Mouse (Mus musculus) adrenal gland, postnatal 10 days (tissue): Measurements from ENCODE around the gene Aplnr. TPM values are rescaled to one million over a fixed set of nuclear protein-coding genes. Genes with fewer than 3 reads are reported as not detected.

Experiments used
- DNase-seq: peaks from one replicate; pipeline ENCODE4 v3.0.0; 2021; ENCODE audit warnings: mixed read lengths
- total RNA-seq, 2 experiments: library from RNA; stranded (reverse); gene quantifications; 2 replicates each; pipeline ENCODE4 v1.2.3; 2021

The Aplnr gene
- total RNA-seq, 2 experiments from 2014 or later = 77.0 to 167 TPM

GRCm38 (mm10) chr2:85187582-85188151 lies 51.6 kb downstream of the Aplnr start:
- DNase-seq = no peak

Other genes starting within 250 kb of the Aplnr start
- 1 to 10 TPM; 1.3 to 2.1 TPM for gene Rtn4rl2, start 249.5 kb upstream of the Aplnr start, total RNA-seq
- 10 to 100 TPM; 56.3 to 69.7 TPM for gene Slc43a3, start 199.6 kb upstream of the Aplnr start, total RNA-seq
- 10 to 100 TPM in 1 of 2 experiments, 1 to 10 TPM in 1; 5.4 to 14.4 TPM for gene Prg2, start 155.8 kb upstream of the Aplnr start, total RNA-seq
- under 1 TPM; 0.48 to 0.73 TPM for gene Prg3, start 148.0 kb upstream of the Aplnr start, total RNA-seq
- gene Ssrp1, start 99.0 kb upstream of the Aplnr start, total RNA-seq = 100 to 1,000 TPM; 111 to 125 TPM
- 1 to 10 TPM in 1 of 2 experiments, under 1 TPM in 1; 0.66 to 1.0 TPM for gene P2rx3, start 98.8 kb upstream of the Aplnr start, total RNA-seq
- 100 to 1,000 TPM; 102 to 111 TPM for gene Tnks1bp1, start 88.2 kb upstream of the Aplnr start, total RNA-seq
- gene Lrrc55, start 61.0 kb downstream of the Aplnr start, total RNA-seq = 10 to 100 TPM; 13.8 to 14.8 TPM
- not detected for gene Olfr987, start 203.1 kb downstream of the Aplnr start, total RNA-seq
- gene Olfr988, start 227.0 kb downstream of the Aplnr start, total RNA-seq = not detected